ENCODE assay signal across 17 mouse cellular contexts in genomic region chr11:52601196-52601595, GRCm38 (mm10).
A peak's percentile ranks its signal among the peaks of the same experiment; 100 is the strongest.
DNase-seq lines count a peak whose midpoint lies in the region; TF ChIP-seq lines count a peak whose summit lies in the region.
"Had no signal": no experiment of that assay in that cellular context is flagged by ENCODE, and none has a peak within 500 bp of the region (broad histone marks: within the 10 kb centered on the region; RNA-seq: fewer than 3 reads in every experiment).

No protein-coding gene starts in this region.

- H3K4me3 ChIP-seq in brown adipose tissue, adult 24 weeks (ENCODE audit: insufficient read depth, low read depth, low read length): no peak overlapping the region
- no peak overlapping the region for H3K4me3 ChIP-seq in lung, adult 2 months (replicated peaks; ENCODE audit: extremely low read depth, low read depth, low read length)
- H3K4me3 ChIP-seq: forebrain, embryonic 10.5 days; forebrain, embryonic 13.5 days; heart, adult 2 months; heart, embryonic 10.5 days; hindbrain, embryonic 13.5 days; intestine, embryonic 15.5 days had no signal

- H3K4me1 ChIP-seq in brown adipose tissue, adult 24 weeks (ENCODE audit: control insufficient read depth, insufficient read depth, insufficient read length, low read length): no peaks in the 10 kb centered on the region; the same call in none of the 2 replicates
- H3K4me1 ChIP-seq in lung, adult 2 months (ENCODE audit: control insufficient read depth, insufficient read depth, low read length): no peaks in the 10 kb centered on the region
- H3K4me1 ChIP-seq: forebrain, embryonic 13.5 days; hindbrain, embryonic 13.5 days; intestine, embryonic 15.5 days had no signal

- 77% methylated on average over 6 of the region's 6 CpGs for WGBS in lung, adult 2 months

- H3K27ac ChIP-seq in brown adipose tissue, adult 24 weeks (replicated peaks; ENCODE audit: low read depth, low read length): peak overlapping the region; percentile 51; the same call in 1 of the 2 replicates
- H3K27ac ChIP-seq: forebrain, embryonic 10.5 days; forebrain, embryonic 13.5 days; heart, adult 2 months; heart, embryonic 10.5 days; hindbrain, embryonic 13.5 days; intestine, embryonic 15.5 days had no signal

- DNase-seq in ovary, adult 18-20 months (ENCODE audit: low spot score): peak; percentile 23
- DNase-seq in ovary, postnatal 10 days (ENCODE audit: low spot score): no peak
- peak; percentile 81 for DNase-seq in adrenal gland, adult 2 months
- peak; percentile 77 for DNase-seq in adrenal gland, postnatal 14 days
- no peak for DNase-seq in heart, adult 18-20 months
- no peak for DNase-seq in lung, adult 2 months
- DNase-seq: cerebellum, adult 18-20 months; cerebellum, adult 9-10 months; gastrocnemius, postnatal 25 days; heart, adult 2 months; kidney, adult 11 months had no signal

- no peak for TF ChIP-seq CTCF in lung, adult 2 months (IDR thresholded peaks at IDR 0.05; ENCODE audit: insufficient read depth, low read length)

- TF ChIP-seq POLR2A in lung, adult 2 months (IDR thresholded peaks at IDR 0.05; ENCODE audit: borderline replicate concordance, extremely low read depth, low read depth, low read length): no peak

Comparison
In these comparisons a context has a peak if more than half of its experiments do, and no peak if none do; other contexts are left out.
1. DNase-seq: peak in ovary, adult 18-20 months (single experiment), adrenal gland, adult 2 months (single experiment) and adrenal gland, postnatal 14 days (single experiment); none in ovary, postnatal 10 days (single experiment), heart, adult 18-20 months (0 of 2) and lung, adult 2 months (single experiment).